Mouse (Mus musculus) cortical plate, adult 2 months (tissue): ENCODE measurements around the gene Gsto2. TPM values are rescaled to one million over a fixed set of nuclear protein-coding genes. Genes with fewer than 3 reads are reported as not detected.

Experiments
- H3K27ac ChIP-seq: fragments of 200-500 bp; 2 replicates; pipeline ENCODE4 v1.5.1; 2012; ENCODE audit warnings: low read length, control low read depth, inconsistent platforms; ENCODE audit not compliant: insufficient read depth
- H3K4me1 ChIP-seq: fragments of 200-500 bp; 2 replicates; pipeline ENCODE4 v1.6.1; 2011; ENCODE audit warnings: low read length; ENCODE audit not compliant: control insufficient read depth, insufficient read depth
- H3K4me3 ChIP-seq: fragments of 200-500 bp; 2 replicates; pipeline ENCODE4 v1.5.1; 2011; ENCODE audit warnings: mild to moderate bottlenecking, low read length, control low read depth; ENCODE audit not compliant: insufficient read depth
- CTCF ChIP-seq: fragments of 200-500 bp; IDR thresholded peaks from 2 replicates; pipeline ENCODE4 v1.5.1; 2011; ENCODE audit warnings: mild to moderate bottlenecking, control low read depth, low read length; ENCODE audit not compliant: insufficient read depth; ENCODE audit errors: extremely low read depth
- POLR2A ChIP-seq: fragments of 200-500 bp; IDR thresholded peaks from 2 replicates; pipeline ENCODE4 v1.6.1; 2011; ENCODE audit warnings: mild to moderate bottlenecking, low read length, control low read depth; ENCODE audit not compliant: insufficient read depth; ENCODE audit errors: extremely low read depth
- polyA plus RNA-seq: library from polyadenylated mRNA; depleted of rRNA; stranded (reverse); fragments of >200 nt; gene quantifications from 2 replicates; pipeline ENCODE4 v1.2.3, GENCODE M21; 2012

Gene Gsto2
- polyA plus RNA-seq, 1 experiment, result 3.2 TPM

- no peak overlapping the region for H3K4me3 ChIP-seq
- H3K27ac ChIP-seq, result no peak overlapping the region
- no peaks in the 10 kb centered on the region for H3K4me1 ChIP-seq
- TF ChIP-seq POLR2A (no peak), CTCF (no peak)
These were observed 39.7 kb downstream of the Gsto2 start for GRCm38 (mm10) chr19:47905081-47905480.

- Histone ChIP-seq H3K4me3 (no peak overlapping the region), H3K27ac (no peak overlapping the region), H3K4me1 (no peaks in the 10 kb centered on the region)
- TF ChIP-seq POLR2A, result no peak
- TF ChIP-seq CTCF, result no peak
These were observed 40.3 kb downstream of the Gsto2 start for GRCm38 (mm10) chr19:47905603-47906002.

- no peak overlapping the region for H3K27ac ChIP-seq
- TF ChIP-seq POLR2A (no peak), CTCF (no peak)
- H3K4me1 ChIP-seq, result no peaks in the 10 kb centered on the region
- no peak overlapping the region for H3K4me3 ChIP-seq
These were observed 42.3 kb downstream of the Gsto2 start for GRCm38 (mm10) chr19:47907596-47907995.

GRCm38 (mm10) chr19:47908961-47909371 is 43.6 kb downstream of the Gsto2 start:
- TF ChIP-seq POLR2A (no peak), CTCF (no peak)
- H3K4me1 ChIP-seq, result no peaks in the 10 kb centered on the region
- H3K4me3 ChIP-seq, result no peak overlapping the region
- H3K27ac ChIP-seq, result no peak overlapping the region

GRCm38 (mm10) chr19:47909387-47910116 is 44.2 kb downstream of the Gsto2 start:
- H3K4me1 ChIP-seq, result no peaks in the 10 kb centered on the region
- H3K27ac ChIP-seq, result no peak overlapping the region
- no peak overlapping the region for H3K4me3 ChIP-seq
- TF ChIP-seq POLR2A (no peak), CTCF (no peak)

GRCm38 (mm10) chr19:47910117-47910618 is 44.8 kb downstream of the Gsto2 start:
- TF ChIP-seq CTCF (no peak), POLR2A (no peak)
- no peak overlapping the region for H3K4me3 ChIP-seq
- H3K27ac ChIP-seq, result no peak overlapping the region

GRCm38 (mm10) chr19:47910751-47911150 is 45.4 kb downstream of the Gsto2 start:
- TF ChIP-seq CTCF, result no peak
- no peak for TF ChIP-seq POLR2A
- no peak overlapping the region for H3K27ac ChIP-seq
- no peak overlapping the region for H3K4me3 ChIP-seq
- H3K4me1 ChIP-seq, result no peaks in the 10 kb centered on the region

More at GRCm38 (mm10) chr19:47910117-47910618, 44.8 kb downstream of the Gsto2 start:
- no peaks in the 10 kb centered on the region for H3K4me1 ChIP-seq

- TF ChIP-seq CTCF (no peak), POLR2A (no peak)
- no peak overlapping the region for H3K4me3 ChIP-seq
- no peaks in the 10 kb centered on the region; the same call in 1 of the 2 replicates for H3K4me1 ChIP-seq
- H3K27ac ChIP-seq, result no peak overlapping the region
These were observed 48.0 kb downstream of the Gsto2 start for GRCm38 (mm10) chr19:47913344-47913743.

GRCm38 (mm10) chr19:47914191-47914590 is 48.9 kb downstream of the Gsto2 start:
- H3K4me3 ChIP-seq, result no peak overlapping the region
- TF ChIP-seq POLR2A (no peak), CTCF (no peak)
- H3K27ac ChIP-seq, result no peak overlapping the region
- H3K4me1 ChIP-seq, result no peaks in the 10 kb centered on the region; the same call in 1 of the 2 replicates

- Histone ChIP-seq H3K27ac (no peak overlapping the region), H3K4me3 (no peak overlapping the region), H3K4me1 (no peaks in the 10 kb centered on the region; the same call in 1 of the 2 replicates)
- TF ChIP-seq CTCF (no peak), POLR2A (no peak)
These were observed 49.9 kb downstream of the Gsto2 start for GRCm38 (mm10) chr19:47915251-47915650.
